Mouse (Mus musculus) neutrophil, adult 5-6 weeks (primary cell): ENCODE results near the gene Slc9a2. TPM values are rescaled to one million over a fixed set of nuclear protein-coding genes. Genes with fewer than 3 reads are reported as not detected.

Source experiments
- ATAC-seq: fragments of 151-379, 151-347 bp; 2 replicates; pipeline ENCODE4 v1.8.0; 2017; ENCODE audit warnings: mild to moderate bottlenecking, moderate TSS enrichment; ENCODE audit not compliant: insufficient number of reproducible peaks, poor library complexity, low FRiP score, severe bottlenecking; ENCODE audit errors: extremely low read depth
- total RNA-seq: library from RNA; stranded (forward); fragments of 200-1000 nt; gene quantifications from 2 replicates; pipeline ENCODE4 v1.2.3, GENCODE M21; 2017

Gene Slc9a2
- total RNA-seq, 1 experiment from 2014 or later, result not detected

DNA sequence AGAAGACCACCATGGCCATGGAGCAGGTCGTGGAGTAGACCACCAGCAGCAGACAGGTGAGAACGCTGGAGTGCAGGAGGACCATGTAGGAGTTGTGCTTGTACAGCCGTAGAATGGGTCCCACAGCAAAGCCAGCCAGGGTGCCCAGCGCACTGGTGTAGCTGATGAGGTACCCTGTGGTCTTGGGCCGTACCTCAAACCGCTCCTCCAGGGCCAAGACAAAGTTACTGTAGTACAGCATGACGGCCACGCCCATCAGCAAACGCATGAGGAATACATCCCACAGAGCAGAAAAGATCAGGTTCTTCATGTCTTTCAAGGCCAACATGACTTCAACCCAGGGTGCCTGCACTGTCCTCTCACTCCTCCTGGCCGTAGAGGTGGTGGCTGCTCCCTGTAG is 93.7 kb downstream of the Slc9a2 start:
- ATAC-seq, result no peak

DNA sequence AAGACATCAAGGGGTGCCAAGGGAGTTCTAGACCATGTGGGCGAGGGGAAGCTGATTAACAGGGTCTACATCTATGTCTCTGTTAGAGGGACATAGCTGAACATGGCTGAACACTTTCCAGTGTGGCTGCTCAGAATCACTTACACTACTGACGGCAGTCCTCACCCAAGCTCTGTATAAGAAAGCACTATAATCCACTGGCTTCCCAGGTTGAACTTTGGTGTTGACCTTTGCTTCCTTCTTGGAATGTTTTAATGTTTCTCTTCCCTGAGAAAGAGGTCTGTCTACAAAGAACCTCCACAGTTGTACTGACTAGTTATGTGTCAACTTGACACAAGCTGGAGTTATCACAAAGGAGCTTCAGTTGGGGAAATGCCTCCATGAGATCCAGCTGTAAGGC is 95.7 kb downstream of the Slc9a2 start:
- ATAC-seq, result no peak

DNA sequence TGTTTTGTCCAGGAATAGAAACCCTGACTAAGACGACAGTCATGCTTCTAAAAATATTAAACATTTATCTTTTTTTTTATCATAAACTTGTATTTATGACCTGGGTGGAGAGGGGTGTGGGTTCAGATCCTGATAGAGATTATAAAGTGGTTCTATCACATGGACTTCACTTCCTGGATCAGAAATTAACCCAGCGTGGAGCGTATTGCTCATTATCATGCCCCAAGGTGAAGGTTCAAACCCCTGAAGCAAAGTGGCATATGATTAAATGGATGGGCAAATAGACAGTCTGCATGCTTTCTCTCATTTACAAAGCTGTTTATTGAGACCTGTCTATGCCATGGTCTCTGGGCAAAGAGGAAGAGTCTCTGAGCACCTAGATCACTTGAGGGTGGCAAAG is 96.4 kb downstream of the Slc9a2 start:
- no peak for ATAC-seq

DNA sequence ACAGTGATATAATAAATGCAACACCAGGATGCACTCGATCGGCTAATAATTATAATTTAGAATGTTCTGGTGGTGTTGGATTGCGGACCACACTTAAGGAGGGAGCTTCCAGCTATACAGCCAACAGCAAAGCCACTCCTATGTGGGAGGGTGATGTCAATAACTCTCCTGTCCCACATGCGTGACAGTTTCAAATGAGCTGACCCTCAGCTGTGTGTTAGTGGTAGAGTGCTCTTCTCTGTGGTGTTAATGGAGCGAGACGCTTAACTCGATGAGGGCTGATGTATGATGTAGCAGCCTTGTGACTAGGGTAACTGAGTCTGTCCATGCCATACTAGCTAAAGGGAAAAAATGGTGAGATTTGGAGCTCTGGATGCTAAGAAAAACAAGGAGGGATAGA is 103.1 kb downstream of the Slc9a2 start:
- no peak for ATAC-seq

DNA sequence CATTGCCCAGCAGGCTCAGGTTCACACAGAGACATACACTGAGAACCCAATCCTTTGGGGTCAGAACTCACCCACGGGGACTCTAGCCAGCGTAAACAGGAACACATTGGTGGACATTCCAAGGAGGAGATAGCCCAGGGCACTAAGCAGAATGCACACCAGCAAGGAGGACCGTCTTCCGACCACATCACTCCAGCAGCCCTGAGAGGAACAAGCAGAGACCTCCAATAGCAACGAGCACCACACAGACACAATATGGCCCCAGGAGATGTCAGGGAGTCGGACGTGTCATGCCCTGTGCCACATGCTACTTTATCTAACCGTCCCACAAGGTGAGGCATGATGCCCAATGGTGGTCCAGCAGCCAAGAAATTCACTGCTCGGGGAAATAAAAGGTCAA is 103.9 kb downstream of the Slc9a2 start:
- no peak for ATAC-seq

DNA sequence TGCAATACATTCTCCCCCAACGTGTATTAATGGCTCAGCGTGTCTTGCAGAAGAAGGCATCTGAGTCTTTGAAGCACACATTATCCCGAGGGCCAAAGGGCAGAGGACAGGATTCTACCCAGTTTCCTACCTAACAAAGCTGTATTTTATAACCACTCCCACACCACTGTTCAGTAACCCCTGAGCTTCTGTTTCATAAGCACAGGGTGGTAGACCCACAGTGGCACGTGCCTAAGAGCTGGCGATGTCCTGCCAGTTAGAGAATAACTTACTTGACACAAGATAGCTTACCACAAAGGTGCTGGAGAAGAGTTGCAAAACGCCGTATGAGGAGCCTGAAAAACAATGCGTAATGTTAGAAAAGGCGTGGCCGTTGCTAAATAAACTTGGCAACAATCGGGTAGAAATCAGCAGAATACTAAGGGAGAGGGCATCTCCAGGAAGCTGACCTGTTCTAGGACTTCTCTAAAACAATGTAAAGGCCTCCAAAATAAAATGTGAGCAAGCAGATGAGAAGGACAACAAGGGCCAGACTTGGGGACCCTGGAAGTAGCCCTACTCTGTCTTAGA is 105.6 kb downstream of the Slc9a2 start:
- no peak for ATAC-seq

DNA sequence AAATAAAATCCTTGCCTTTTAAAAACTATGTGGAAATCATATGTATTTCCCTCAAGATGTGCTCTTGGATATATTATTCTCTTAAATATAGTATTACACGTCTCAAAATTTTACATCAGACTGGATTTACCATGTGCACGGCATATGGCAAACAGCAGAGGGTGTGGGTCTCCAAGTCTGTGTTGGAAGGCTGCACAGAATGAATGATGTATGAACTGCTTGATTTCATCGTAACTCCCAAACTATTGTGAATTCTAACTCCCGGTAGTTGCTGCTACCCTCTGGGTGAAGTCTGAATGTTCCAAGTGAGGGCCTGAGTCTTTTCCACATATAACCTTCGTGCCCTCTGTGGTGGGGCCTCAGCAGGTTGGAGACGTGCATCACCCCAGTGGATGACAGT is 108.6 kb downstream of the Slc9a2 start:
- no peak for ATAC-seq

DNA sequence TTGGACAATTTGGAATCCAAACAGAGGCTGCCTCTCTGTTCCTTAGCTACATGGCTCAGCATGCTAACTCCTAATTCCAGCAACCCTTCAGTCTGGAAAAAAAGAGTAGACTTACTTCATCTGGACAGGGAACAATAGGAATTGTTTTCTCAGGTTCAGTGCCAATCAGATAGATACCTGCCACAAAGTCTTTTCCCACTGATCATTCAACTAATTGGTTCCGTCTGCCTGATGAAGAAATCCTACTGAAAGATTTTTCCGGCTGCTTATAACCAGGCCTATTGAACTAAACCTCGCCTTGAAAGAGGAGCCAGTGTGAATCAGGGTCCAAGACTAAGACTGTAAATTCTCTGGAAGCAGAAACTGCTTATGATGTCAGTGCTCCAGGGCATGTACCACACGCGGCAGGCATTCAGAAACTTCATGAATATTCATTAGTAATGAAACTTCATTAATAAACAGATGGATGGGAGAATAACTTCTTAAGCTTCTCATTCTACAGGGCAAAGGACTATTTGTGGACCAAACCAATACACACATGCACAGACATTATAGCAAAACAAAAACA is 109.4 kb downstream of the Slc9a2 start:
- no peak for ATAC-seq

DNA sequence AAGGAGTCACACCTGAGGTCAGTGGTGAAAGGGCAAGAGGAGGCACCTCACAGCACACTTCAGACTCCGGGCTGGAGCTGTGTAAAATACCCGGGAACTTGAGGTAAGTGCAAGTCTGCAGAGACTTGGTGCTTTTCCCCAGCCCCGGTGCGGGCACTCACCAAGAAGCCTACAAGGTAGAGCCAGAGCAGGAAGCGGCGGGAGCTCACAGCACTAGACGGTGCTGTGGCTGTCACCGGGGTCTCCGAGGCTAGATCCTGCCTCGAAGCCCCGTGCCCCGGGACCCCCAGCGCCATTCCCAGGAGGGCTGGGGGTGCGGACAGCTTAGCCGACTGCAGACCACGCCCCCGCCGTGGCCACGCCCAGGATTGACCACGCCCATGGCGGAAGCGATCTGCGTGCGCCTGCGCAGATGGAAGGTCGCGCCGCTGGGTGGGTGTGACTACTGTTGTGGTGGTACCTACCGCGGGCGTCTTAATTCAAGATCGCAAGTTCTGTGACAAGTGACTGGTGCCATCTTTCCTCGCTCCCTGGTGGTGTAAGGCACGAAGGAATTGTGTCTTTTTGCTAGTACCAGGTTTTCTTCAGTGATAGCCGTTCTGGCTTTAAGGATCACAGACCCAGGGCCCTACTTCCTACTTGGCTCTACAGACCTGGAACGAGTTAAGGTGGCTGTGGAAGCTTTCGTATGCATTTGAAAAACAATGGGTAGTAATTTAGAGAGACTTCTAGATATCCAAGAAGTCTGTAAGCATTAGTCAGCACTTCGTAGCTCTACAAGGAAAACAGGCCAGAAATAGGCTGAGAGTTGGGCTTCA is 110.2 kb downstream of the Slc9a2 start, which contains the start of gene Mfsd9:
Gene Mfsd9, minus strand, starts transcription at position 364 of the 818 bp plus-strand sequence.
- ATAC-seq, result peak; percentile 74

DNA sequence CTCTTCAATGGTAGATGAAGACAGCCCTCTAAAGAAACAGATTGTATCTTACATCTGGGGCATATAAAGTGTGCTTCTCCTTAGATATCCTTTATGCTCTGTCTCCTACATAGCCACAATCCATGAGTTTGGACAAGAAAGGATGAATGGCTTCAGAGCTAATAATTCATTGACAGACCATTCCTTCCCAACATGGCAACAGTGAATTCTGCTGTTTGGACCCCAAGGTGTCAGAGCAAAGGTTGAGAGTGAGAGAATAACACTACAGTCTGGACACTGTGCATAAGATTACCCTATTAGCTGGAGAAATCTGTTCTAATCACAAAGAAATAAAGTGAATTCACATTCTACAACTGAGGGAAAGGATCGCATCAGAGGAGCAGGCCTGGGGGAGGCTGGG is 115.1 kb downstream of the Slc9a2 start:
- no peak for ATAC-seq

DNA sequence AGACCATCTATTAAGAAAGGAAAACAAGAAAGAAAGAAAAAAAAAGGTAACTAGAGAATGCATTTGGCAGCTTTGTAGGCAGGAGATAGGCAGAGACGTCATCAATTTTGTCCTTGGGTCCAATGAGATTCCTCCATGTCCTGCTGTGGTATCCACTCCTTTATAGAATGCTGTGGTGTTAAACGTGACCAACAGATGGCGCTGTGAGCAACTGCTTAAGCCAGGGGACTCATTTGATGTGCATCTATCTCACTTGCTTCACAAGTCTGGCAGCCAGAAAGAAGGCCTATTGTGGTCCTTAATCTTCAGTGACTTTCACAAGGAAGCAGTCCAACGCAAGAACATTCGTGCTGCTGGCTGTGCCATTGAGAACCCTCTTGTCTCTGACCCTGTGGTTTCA is 117.0 kb downstream of the Slc9a2 start:
- peak; percentile 73; the same call in 1 of the 2 replicates for ATAC-seq

DNA sequence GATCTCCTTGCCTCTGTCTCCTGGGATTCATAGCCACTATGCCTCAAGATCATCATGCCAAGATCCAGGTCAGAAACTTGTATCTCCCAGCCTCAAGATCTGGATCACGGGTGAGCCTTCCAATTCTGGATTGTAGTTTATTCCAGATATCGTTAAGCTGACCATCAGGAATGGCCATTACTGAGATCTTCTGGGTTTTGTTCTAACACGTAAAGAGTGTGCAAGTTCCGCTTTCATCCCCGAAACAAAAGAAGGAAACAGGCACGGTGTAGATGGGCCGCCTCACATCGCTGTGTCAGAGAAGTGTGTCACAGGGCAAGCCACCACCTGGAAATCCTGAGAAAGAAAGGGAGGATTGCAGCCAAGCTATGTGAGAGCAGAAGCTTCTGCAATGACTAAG is 118.7 kb downstream of the Slc9a2 start:
- ATAC-seq, result no peak

DNA sequence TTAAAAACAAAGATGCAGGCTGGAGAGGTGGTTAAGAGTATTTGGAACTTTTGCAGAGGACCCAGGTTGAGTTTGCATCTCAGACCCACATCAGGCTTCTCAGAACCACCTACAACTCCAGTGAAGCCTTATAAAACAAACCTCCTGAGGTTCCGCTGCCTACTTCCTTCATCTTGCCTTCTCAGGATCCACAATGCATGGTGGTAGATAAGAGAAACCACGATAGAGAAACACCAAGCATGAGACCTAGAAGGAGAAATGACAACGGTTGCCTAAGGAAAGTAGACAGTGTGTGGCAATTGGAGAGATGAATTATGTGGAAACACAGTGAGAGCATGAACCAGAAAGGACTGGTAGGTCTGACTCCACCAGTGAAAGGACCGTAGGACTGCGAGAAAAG is 120.5 kb downstream of the Slc9a2 start:
- ATAC-seq, result no peak

DNA sequence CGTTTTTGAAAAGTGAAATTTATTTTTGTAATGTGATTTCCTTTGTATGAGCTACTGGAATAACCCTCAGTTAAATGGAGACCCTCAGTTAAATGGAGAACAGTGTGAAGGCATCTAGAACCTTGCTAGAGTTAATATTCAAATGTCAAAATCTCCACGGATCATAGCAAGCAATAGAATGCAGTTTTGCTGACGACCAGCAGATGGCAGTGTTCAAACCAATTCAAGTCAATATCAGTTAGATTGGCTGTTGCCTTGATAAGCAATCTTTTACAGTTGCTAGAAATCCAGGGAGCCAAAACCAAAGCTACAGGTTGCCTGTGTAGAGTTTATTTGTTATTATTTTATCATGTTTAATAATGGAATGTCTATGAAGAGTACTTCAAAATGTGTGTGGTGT is 122.4 kb downstream of the Slc9a2 start:
- ATAC-seq, result peak; percentile 46; the same call in 1 of the 2 replicates

DNA sequence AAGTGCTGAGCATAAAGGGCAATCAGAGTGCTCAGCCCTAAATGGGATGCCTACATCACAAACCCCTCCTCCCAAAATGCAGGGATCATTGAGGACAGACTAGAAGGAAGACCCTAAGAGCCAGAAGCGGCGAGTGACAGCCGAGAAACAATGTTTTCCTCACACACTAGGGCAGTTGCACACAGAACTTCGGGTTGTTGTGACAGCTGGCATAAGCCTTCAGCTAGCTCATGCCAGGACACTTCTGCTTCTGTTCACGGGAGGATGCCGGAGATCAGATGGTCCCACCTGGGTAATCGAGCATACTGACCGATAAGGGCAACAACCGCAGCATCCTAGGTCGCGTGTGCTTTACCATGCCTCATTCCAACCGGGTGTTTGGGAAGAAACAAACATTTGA is 123.7 kb downstream of the Slc9a2 start:
- ATAC-seq, result no peak

DNA sequence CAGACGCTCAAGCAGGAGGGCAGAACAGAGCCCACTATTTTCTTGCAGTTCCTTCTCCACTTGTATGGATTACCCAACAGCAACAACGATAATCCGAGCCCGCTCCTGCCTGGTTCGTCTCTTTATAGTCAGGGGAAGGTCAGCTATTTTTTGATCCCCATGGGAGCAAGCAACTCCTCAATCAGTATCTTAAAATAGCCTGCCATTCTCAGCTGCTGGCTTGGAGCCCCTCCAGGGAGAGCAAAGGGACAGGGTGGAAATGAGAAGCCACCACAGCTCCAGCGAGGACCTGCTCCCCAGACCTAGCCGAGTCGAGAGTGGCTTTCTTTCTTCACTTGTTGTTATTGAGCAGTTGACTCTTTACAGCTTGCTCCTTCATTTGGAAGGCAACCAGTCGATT is 125.0 kb downstream of the Slc9a2 start, which contains the start of gene Tmem182:
Gene Tmem182, plus strand, starts transcription at position 251 of the 400 bp plus-strand sequence.
- no peak for ATAC-seq

DNA sequence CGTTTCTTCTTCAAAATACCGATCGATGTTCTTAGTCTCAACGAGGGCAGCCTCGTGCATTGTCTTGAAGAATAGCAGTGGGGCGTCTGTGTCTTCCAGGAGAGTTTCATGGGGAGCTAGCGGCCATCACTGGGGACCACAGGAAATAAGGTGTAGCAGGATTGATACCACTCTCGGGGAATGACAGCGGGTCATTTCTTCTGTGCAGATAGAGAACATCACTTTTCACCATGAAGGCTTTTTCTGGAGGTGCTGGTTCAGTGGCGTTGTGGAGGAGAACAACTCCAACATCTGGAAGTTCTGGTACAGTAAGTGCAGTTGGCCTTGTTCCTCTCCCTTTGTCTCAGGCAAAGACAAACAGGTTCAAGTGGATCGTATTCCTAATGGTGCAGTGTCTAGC is 125.5 kb downstream of the Slc9a2 start:
- ATAC-seq, result no peak

DNA sequence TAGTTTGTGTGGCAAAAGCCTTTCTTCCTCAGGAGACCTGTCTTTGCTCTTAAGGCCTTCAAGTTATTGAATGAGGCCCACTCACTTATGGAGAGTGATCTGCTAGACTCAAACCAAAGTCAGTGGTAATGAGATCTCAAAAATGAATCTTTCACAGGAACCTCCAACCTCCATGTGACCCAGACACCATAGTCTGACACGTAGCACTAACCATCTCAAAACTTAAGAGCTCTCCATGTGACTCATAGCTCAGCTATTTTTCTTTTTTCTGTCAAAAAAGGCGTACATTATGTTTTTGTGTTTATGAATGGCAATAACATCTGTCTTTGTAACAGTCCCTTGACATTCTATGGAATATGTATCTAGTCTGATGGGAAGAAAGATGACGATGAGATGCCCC is 128.3 kb downstream of the Slc9a2 start:
- no peak for ATAC-seq

DNA sequence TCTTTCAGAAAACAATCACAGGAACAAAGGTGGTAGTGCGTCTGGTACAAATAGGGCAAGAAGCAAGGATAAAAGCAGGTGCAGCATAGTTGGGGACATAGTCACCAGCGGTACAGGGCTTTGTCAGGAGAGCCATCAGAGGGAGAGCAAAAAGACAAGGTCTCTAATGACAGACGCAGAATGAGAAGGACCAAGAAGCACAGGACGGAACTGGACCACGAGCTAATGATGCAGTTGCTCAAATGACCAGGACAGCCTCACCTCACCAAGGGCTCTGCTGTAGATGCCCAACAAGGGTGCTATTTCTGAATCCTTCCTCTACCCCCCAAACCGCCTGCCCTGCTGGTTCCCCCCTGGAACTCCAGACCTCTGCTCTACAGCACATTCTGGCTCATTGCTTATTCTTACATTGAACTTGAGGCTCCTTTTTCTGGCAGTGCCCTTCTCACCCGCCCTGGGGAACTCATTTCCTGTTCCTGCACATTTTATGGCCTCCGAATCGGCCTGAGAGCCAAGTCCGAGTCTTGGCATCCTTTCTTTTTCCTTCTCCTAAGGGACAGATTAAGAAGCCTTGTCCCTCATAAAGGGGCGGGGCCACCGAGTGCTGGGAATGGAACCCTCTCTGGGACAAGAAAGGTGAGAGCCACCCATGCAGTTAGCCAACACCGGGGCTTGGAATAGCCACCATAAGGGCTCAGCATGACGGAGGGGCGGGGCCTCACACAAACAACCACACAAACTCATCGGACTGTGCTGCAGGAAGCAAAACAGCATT is 134.9 kb downstream of the Slc9a2 start:
- no peak for ATAC-seq
